Mouse (Mus musculus) forebrain, embryonic 15.5 days (tissue): ENCODE data around the gene Arid5a. TPM values are rescaled to one million over a fixed set of nuclear protein-coding genes. Genes with fewer than 3 reads are reported as not detected.

ENCODE experiments used
- ATAC-seq: fragments of 200-750 bp; cut with Nextera tagmentation; replicated peaks from 2 replicates; pipeline ENCODE4 v1.8.0; 2017; ENCODE audit warnings: mild to moderate bottlenecking, moderate TSS enrichment, moderate library complexity
- H3K27ac ChIP-seq: fragments of 300-500 bp; sonication (generic); replicated peaks from 2 replicates; pipeline ENCODE4 v1.5.1; 2015; ENCODE audit warnings: mild to moderate bottlenecking, inconsistent platforms
- H3K27me3 ChIP-seq: fragments of 300-500 bp; sonication (generic); 2 replicates; pipeline ENCODE4 v1.6.1; 2015; ENCODE audit warnings: inconsistent platforms
- H3K36me3 ChIP-seq: fragments of 300-500 bp; sonication (generic); 2 replicates; pipeline ENCODE4 v1.6.1; 2015; ENCODE audit warnings: mild to moderate bottlenecking, inconsistent platforms
- H3K4me1 ChIP-seq: fragments of 300-500 bp; sonication (generic); 2 replicates; pipeline ENCODE4 v1.6.1; 2015; ENCODE audit warnings: inconsistent platforms
- H3K4me2 ChIP-seq: fragments of 300-500 bp; sonication (generic); replicated peaks from 2 replicates; pipeline ENCODE4 v1.6.1; 2015; ENCODE audit warnings: mild to moderate bottlenecking, inconsistent platforms
- H3K4me3 ChIP-seq: fragments of 300-500 bp; sonication (generic); 2 replicates; pipeline ENCODE4 v1.5.1; 2015; ENCODE audit warnings: mild to moderate bottlenecking, inconsistent platforms
- H3K9ac ChIP-seq: fragments of 300-500 bp; sonication (generic); replicated peaks from 2 replicates; pipeline ENCODE4 v1.6.1; 2015; ENCODE audit warnings: mild to moderate bottlenecking, inconsistent platforms
- H3K9me3 ChIP-seq: fragments of 300-500 bp; sonication (generic); 2 replicates; pipeline ENCODE4 v1.6.1; 2016; ENCODE audit warnings: inconsistent platforms
- WGBS: fragments of 180-500 bp; shearing (Covaris S2); methylation state at CpG from one replicate; pipeline ENCODE4 v1.1.7; 2015; ENCODE audit warnings: mixed read lengths; 5-methylcytosine and 5-hydroxymethylcytosine counted together
- polyA plus RNA-seq: library from polyadenylated mRNA; unstranded; fragments of >200 nt; fragmentation: Nextera tagmentation; extraction: Ambion mirVana; gene quantifications from 2 replicates; pipeline ENCODE4 v1.2.1, GENCODE M21; 2015

Gene Arid5a
- polyA plus RNA-seq, 1 experiment from 2014 or later = 3.6 TPM

DNA sequence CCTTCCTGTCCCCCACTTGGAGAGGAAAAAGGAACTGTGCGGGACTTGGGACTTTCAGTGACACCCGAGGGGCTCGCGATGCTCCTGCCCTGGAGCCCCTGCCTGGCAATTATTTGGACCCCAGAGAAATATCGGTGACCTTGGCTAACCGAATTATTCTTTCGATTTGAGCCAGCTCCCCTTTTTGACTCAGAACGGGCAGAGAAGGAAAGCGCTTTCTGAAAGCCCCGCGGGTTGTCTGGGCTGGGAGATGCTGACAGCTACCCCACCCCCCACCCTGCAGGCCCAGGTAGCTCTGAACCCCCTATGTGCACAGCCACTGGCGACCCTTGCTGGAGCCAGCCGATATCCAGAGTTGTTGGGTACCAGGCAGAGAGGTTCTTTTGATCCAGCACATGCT lies 8.4 kb upstream of the Arid5a start:
- no peak overlapping the region for H3K9ac ChIP-seq
- H3K27me3 ChIP-seq = no peaks in the 10 kb centered on the region
- no peaks in the 10 kb centered on the region for H3K9me3 ChIP-seq
- no peaks in the 10 kb centered on the region for H3K36me3 ChIP-seq
- 31% methylated on average over 13 of the region's 13 CpGs for WGBS
- no peak for ATAC-seq
- no peak overlapping the region for H3K27ac ChIP-seq
- H3K4me1 ChIP-seq = peaks cover 6% of the 10 kb centered on the region
- H3K4me2 ChIP-seq = no peak overlapping the region
- no peak overlapping the region for H3K4me3 ChIP-seq

DNA sequence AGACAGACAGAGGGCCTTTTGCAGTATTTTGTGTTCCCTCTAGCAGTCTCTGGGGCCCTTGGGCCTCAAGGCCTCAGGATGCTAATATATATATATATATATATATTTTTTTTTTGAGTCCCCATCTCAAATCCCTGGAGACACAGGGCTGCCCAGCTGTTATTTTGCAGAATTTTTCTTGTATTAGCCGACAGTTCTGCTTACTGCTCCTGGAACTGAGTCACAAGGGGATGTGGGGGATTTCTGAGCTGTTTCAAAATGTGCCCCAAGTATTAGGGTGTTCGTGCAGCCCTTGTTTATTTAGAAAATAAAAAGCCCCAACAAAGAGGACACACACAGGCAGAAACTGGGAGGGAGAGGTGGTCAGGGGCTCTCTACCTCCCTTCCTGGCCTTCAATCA lies 7.9 kb upstream of the Arid5a start:
- no peak for ATAC-seq
- Histone ChIP-seq H3K27ac (no peak overlapping the region), H3K9ac (no peak overlapping the region), H3K36me3 (no peaks in the 10 kb centered on the region), H3K4me2 (no peak overlapping the region), H3K4me3 (no peak overlapping the region), H3K4me1 (peaks cover 6% of the 10 kb centered on the region), H3K27me3 (no peaks in the 10 kb centered on the region), H3K9me3 (no peaks in the 10 kb centered on the region)
- 60% methylated on average over 2 of the region's 2 CpGs for WGBS

DNA sequence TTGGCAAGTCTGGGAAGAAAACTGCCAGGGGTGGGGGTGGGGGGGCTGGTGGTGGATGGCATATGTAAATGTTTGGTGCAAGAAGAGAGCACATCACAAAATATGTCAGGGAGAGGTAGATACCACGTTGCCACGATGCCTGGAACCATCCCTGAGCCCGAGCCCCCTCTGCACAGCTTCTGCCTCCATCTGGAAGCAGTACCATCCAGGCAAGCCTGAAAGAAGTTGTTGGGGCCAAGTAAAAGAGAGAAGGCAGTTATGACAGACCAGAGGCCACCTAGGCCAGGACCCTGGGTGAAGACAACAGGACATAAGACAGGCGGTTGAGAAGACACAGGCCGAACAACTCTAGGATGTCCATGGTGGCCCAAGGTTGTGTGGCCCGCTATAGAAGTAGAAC lies 7.0 kb upstream of the Arid5a start:
- Histone ChIP-seq H3K4me2 (no peak overlapping the region), H3K4me3 (no peak overlapping the region), H3K9me3 (no peaks in the 10 kb centered on the region), H3K9ac (no peak overlapping the region), H3K27me3 (no peaks in the 10 kb centered on the region), H3K36me3 (no peaks in the 10 kb centered on the region), H3K27ac (no peak overlapping the region), H3K4me1 (peaks cover 6% of the 10 kb centered on the region)
- WGBS = 86% methylated on average over 6 of the region's 6 CpGs
- no peak for ATAC-seq

DNA sequence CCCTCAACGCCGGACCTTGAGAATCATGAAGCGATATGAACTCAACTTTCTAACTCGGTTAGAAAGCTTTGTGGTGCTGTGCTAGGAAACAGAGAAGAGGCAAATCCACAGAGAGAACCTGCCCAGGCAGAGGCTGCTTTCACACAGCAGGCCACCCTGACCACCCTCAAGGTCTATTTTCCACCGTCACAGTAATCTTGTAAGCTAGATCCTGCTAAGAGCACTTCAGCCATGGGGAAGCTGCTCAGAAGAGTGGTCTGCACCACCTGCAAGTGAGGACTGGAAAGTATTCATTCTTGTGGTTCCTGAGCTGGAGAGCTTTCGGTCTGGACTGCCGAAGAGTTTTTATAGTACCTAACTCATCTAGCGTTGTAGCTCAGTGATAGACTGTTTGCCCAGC lies 5.3 kb upstream of the Arid5a start:
- Histone ChIP-seq H3K4me2 (no peak overlapping the region), H3K27me3 (no peaks in the 10 kb centered on the region), H3K9me3 (no peaks in the 10 kb centered on the region), H3K27ac (no peak overlapping the region), H3K4me3 (no peak overlapping the region), H3K36me3 (no peaks in the 10 kb centered on the region), H3K4me1 (peaks cover 6% of the 10 kb centered on the region), H3K9ac (no peak overlapping the region)
- no peak for ATAC-seq
- WGBS = 82% methylated on average over 8 of the region's 8 CpGs

DNA sequence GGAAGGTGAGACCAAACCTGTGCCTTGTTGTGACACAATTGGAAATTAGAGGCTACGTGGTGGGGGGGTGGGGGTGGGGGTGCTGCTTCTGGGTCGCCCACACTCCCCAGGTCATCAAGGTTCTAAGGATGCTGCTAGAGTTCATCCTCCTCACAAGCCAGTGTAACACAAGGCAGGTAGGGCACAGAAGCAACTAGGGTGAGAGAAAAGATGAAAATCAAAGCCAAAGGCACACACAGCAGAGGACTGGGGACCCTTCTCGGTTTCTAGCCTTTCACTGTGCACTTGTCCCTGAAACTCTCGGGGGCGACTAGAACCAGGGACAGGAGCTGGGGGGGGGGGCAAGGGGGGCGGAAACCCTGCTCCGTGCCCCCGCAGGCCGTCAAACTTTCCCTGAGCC lies 4.6 kb upstream of the Arid5a start:
- Histone ChIP-seq H3K9me3 (no peaks in the 10 kb centered on the region), H3K4me2 (peak overlapping the region; percentile 72), H3K9ac (peak overlapping the region; percentile 37), H3K36me3 (no peaks in the 10 kb centered on the region), H3K27me3 (no peaks in the 10 kb centered on the region), H3K4me3 (peak overlapping the region; percentile 39), H3K27ac (peak overlapping the region; percentile 66), H3K4me1 (peaks cover 7% of the 10 kb centered on the region)
- 13% methylated on average over 9 of the region's 9 CpGs for WGBS
- ATAC-seq = 0 out of 2 replicates have a peak, but pooled peaks have one; percentile 0

DNA sequence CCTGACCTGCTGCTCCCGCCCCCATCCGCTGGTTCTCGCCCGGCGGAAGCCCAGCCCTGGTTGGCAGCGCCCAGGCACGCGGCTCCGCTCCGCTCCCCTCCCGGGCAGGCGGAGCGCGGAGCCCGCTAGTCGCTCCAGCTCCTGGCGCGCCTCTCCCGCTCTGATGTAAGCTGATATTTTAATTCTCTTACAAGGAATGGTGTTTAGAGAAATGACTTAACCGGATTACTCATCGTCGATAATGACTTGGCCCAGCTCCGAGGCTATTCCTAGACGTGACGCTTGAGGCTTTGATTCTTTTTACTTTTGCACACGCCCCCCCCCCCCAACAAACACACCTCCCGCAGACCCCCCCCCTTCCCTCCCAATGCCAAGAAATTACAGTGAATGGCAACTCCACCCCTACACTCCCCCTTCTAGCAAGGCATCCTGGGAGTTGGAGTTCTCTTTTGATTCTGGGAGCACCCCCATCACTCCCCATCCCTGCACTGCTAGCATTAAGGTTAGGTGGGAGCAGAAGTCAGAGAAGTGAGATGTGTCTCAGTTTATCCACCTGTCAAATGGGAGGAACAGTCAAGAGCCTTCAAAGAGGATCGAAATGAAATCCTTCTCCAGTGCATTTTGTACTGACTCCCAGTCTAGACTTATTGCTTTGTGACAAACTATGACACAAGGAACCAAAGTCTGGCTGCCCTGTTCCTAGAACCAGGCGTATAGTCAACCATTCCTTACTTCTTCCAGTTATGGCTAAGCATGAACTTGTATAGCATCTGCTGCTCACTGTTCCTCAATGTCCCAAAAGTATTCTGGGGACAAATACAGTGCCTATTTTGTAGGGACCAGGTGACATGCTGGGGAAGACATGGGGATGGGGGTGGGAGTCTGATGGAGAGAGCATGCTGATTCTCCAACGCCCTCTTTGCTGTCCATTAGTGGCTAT lies 3.9 kb upstream of the Arid5a start:
- H3K27me3 ChIP-seq = peaks cover 4% of the 10 kb centered on the region; the same call in 1 of the 2 replicates
- H3K4me3 ChIP-seq = peak overlapping the region; percentile 39
- WGBS = 9% methylated on average over 30 of the region's 30 CpGs
- H3K4me2 ChIP-seq = peak overlapping the region; percentile 72
- no peaks in the 10 kb centered on the region for H3K36me3 ChIP-seq
- H3K27ac ChIP-seq = peak overlapping the region; percentile 66
- peak; percentile 60 for ATAC-seq
- H3K9me3 ChIP-seq = no peaks in the 10 kb centered on the region
- H3K4me1 ChIP-seq = peaks cover 14% of the 10 kb centered on the region
- H3K9ac ChIP-seq = peak overlapping the region; percentile 37

DNA sequence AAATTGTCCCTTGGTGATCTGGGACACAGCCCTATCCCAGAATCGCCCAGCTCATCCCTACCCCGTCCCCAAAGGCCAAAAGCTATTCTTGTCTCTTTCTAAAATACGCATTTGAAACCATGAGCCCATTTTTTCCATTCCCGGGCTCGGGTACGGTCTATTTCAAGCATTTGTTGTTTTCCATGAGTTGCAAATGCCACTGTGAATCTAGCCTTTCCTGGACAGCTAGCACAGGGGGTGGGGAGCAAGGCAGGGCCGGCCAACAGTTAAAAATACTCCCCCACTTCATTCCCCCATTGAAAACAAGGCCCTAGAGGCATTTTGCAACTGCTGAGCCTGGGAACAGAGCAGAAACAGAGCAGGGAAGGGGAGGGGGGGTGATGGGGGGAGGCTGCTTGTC lies 2.8 kb upstream of the Arid5a start:
- Histone ChIP-seq H3K4me1 (peaks cover 25% of the 10 kb centered on the region), H3K4me2 (no peak overlapping the region), H3K4me3 (no peak overlapping the region), H3K9me3 (no peaks in the 10 kb centered on the region), H3K9ac (no peak overlapping the region), H3K36me3 (no peaks in the 10 kb centered on the region), H3K27me3 (peaks cover 4% of the 10 kb centered on the region; the same call in 1 of the 2 replicates), H3K27ac (no peak overlapping the region)
- ATAC-seq = no peak
- WGBS = 71% methylated on average over 7 of the region's 7 CpGs

DNA sequence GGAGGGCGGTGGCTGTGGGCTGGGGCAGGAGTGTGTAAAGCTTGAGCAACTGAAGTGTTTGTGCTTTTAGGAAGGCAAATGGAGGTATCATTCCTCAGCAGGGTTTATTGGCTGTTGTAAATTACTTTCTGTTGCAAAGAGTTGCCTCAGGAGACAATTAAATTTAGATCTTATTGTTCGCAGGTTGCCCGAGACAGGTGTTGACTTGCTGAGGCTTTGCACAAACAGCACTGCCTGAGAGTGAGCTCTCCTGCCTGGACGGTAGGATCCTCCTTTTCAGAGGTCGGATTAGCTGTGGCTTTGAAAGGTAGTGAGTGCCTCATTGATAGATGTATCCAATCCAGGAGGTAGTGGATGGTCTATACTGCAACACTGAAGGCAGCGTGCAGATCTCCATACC lies 1.4 kb upstream of the Arid5a start:
- Histone ChIP-seq H3K9me3 (no peaks in the 10 kb centered on the region), H3K4me1 (peaks cover 26% of the 10 kb centered on the region), H3K27me3 (peaks cover 4% of the 10 kb centered on the region; the same call in 1 of the 2 replicates), H3K36me3 (no peaks in the 10 kb centered on the region), H3K9ac (no peak overlapping the region), H3K27ac (no peak overlapping the region), H3K4me3 (no peak overlapping the region), H3K4me2 (no peak overlapping the region)
- no peak for ATAC-seq
- 77% methylated on average over 6 of the region's 6 CpGs for WGBS

DNA sequence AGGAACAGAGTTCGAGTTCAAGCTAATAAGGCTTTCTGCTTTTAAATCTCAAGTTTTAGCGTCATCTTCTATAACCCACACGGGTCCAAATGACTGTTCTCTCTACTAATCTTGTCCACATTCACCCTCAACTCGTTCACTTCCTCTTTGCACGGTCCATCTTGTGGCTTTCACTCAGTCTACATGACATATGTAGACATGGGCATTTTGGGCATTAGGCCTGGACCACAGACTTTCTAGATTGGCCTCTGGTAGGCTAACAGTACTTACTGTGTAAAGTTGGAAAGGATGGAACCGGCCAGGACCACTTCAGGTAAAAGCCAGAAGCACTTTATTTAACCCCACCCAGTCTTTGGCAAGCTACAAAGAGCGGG lies 425 bp upstream of the Arid5a start:
- Histone ChIP-seq H3K36me3 (no peaks in the 10 kb centered on the region), H3K9ac (no peak overlapping the region), H3K4me2 (no peak overlapping the region), H3K27ac (no peak overlapping the region), H3K4me1 (peaks cover 26% of the 10 kb centered on the region), H3K27me3 (peaks cover 4% of the 10 kb centered on the region; the same call in 1 of the 2 replicates), H3K9me3 (no peaks in the 10 kb centered on the region), H3K4me3 (no peak overlapping the region)
- 68% methylated on average over 7 of the region's 7 CpGs for WGBS
- peak; percentile 9; the same call in 1 of the 2 replicates for ATAC-seq

DNA sequence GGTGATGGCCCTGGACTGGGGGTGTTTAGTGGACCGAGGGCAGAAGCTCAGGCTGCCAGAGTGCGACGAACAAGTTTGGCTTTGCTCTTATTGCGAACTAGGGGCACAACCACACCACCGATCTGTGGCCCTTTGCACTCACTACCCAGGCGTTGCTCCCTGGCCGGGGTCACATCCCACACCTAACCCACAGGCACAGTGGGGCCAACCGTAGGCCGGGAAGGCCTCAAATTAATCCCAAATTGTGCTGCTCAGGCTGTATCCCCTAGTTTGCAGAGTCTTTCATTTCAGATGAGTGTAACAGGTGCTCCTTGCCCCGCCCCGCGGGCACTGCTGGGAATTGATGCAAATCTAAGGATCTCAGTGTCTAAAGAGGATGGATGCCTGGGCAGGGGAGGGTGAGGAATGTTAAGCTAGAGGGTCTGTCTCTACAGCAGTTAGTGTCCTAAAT lies 943 bp downstream of the Arid5a start:
- 6% methylated on average over 12 of the region's 12 CpGs for whole genome bisulfite sequencing
- Histone ChIP-seq H3K4me3 (peak overlapping the region; percentile 74), H3K4me2 (peak overlapping the region; percentile 99), H3K27ac (no peak overlapping the region), H3K36me3 (no peaks in the 10 kb centered on the region), H3K27me3 (peaks cover 4% of the 10 kb centered on the region; the same call in 1 of the 2 replicates), H3K9ac (peak overlapping the region; percentile 62), H3K9me3 (no peaks in the 10 kb centered on the region), H3K4me1 (peaks cover 21% of the 10 kb centered on the region)
- no peak for ATAC-seq

DNA sequence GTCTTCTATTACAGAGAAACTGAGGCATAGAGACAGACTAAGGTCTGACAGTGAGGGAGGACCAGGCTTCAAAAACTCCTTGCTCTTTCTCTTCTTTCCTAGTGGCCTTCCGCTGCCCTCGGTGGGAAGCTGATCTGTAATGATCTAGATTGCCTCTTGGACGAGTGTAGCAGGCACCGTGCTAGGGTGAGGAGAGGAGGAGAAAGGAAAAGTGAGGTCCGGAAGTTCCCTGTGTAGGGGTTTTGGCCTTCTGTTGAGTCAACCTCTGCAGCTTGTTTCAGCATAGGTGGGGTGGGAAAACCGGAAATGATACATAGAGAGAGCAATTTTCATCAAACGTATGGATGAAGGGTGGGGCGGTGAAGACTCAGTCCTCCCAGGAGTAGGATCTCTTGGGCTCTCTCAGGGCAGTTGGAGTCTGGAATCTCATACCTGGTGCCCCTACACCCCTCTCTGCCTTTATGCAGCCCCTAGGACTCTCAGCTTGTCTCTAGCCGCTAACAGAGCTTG lies 1.5 kb downstream of the Arid5a start:
- Histone ChIP-seq H3K4me2 (no peak overlapping the region), H3K4me3 (0 out of 2 replicates have a peak overlapping the region, but pooled peaks have one; percentile 74), H3K9ac (no peak overlapping the region), H3K27me3 (peaks cover 4% of the 10 kb centered on the region; the same call in 1 of the 2 replicates), H3K27ac (no peak overlapping the region), H3K36me3 (no peaks in the 10 kb centered on the region), H3K9me3 (no peaks in the 10 kb centered on the region), H3K4me1 (peaks cover 21% of the 10 kb centered on the region)
- WGBS = 66% methylated on average over 9 of the region's 9 CpGs
- no peak for ATAC-seq

DNA sequence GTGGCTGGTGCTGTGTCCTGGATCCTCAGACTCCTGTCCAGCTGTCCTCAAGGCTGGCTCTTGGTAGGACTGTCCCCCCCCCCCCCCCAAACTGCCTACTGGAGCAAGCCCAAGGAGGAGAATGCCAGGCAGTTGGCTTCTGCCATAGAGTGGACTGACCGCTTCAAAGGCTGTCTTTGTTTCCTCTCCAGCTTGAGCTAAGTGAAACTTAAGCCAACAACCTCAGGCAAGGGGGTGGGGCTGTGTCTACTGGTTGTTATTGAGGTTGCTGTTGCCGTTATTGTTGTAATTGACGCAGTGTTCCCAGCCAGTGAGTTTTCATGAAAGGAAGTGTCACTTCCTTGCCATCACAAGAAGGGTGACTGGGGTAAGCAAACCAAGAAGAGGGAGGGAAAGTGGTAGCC lies 2.0 kb downstream of the Arid5a start:
- Histone ChIP-seq H3K9me3 (no peaks in the 10 kb centered on the region), H3K4me1 (peaks cover 21% of the 10 kb centered on the region), H3K27me3 (peaks cover 4% of the 10 kb centered on the region; the same call in 1 of the 2 replicates), H3K4me2 (no peak overlapping the region), H3K27ac (no peak overlapping the region), H3K9ac (no peak overlapping the region), H3K36me3 (no peaks in the 10 kb centered on the region), H3K4me3 (no peak overlapping the region)
- no peak for ATAC-seq
- WGBS = 11% methylated on average over 3 of the region's 3 CpGs
